Mouse (Mus musculus) c-Kit-positive CD71-positive TER-119-negative erythroid progenitor cells, embryonic 14.5 days (primary cell): ENCODE data around the gene Ubxn2a.
A peak's percentile ranks its signal among the peaks of the same experiment; 100 is the strongest.
"Not testable (repeated sequence)": the region's sequence is repeated elsewhere in the genome, so short reads cannot be mapped to it uniquely, and the experiment has no call there.

Source experiments
- DNase-seq: peaks from one replicate; pipeline ENCODE4 v3.0.0-alpha.2; 2013; ENCODE audit warnings: low read depth

Gene Ubxn2a

DNA sequence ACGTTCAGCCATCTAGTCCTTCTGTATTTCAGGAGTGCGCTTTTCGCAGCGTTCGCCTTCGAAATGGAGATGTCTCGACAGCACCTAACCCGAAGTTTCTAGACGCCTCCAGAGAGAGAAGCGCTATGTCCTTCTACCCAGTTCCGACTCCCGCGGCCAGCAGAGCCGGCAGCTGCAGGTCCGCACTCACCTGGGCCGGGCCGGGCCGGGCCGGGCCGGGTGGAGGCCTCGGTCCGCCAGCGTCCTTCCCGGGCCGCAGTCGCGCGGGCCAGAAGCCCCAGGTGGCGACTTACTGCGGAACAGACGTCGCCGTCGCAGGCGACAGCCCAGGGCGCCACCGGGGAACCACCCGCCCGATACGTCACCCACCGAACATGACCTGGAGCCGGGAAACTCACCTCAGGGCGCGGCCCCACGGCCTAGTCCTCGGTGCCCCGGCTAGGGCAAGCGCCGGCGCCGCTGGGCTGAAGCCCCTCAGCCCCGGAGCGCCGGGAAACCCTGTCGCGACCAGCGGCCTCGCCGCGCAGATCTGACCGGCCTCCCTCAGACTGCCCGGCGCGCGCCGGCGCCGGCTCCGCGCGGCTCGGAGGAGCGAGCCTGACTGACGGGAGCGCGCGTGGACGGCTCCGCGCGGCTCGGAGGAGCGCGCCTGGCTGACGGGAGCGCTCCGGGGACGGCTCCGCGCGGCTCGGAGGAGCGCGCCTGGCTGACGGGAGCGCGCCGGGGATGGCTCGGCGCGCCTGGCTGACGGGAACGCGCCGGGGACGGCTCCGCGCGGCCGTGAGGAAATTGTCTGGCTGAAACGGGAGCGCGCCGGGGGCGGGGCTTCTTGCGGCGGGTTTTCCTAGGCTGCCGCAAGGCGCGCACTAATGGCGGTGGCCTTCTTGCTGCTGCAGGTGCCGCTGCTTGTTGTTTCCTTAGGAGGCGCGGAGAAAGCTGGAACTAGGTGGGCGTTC is at the start of gene Ubxn2a:
TSS of gene Ubxn2a (minus strand) at position 755 of the 956 bp plus-strand sequence.
- peak; percentile 86 for DNase-seq

DNA sequence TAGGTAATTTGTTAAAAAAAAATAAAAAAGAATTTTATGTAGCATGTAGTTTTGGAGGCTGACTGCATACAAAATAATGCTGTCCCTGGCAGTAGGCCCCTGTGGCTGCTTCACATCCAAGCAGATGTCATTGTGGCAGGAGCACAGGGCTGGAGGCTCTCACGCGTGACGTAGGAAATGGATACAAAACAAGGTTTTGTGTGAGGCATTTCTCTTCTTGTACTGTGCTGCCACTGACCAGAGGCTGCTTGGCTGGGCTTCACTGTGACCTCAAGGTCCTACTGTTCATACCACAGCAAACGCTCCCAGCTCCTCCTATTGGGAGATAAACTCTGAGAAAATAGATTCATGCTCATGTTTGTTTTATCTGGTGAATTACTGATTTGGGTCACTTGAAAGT is 45.7 kb upstream of the Ubxn2a start:
- DNase-seq = no peak

DNA sequence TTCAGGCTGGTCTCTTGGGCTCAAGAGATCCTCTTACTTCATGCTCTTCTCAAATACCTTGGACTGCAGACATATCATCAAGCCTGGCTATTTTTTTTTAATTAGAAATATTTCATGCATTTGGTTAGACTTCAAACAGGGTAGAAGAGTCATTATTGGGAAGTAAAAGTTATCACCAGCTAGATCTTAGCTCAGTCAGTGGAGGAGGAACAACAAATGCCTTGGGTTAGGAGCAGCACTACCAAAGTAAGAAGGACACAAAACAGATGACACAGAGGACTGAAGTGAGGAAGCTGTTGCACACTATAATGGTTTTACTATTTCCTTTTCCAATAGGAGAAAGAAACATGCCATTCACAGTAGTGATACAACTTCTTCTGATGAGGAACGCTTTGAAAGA is 44.8 kb upstream of the Ubxn2a start:
- DNase-seq = no peak

DNA sequence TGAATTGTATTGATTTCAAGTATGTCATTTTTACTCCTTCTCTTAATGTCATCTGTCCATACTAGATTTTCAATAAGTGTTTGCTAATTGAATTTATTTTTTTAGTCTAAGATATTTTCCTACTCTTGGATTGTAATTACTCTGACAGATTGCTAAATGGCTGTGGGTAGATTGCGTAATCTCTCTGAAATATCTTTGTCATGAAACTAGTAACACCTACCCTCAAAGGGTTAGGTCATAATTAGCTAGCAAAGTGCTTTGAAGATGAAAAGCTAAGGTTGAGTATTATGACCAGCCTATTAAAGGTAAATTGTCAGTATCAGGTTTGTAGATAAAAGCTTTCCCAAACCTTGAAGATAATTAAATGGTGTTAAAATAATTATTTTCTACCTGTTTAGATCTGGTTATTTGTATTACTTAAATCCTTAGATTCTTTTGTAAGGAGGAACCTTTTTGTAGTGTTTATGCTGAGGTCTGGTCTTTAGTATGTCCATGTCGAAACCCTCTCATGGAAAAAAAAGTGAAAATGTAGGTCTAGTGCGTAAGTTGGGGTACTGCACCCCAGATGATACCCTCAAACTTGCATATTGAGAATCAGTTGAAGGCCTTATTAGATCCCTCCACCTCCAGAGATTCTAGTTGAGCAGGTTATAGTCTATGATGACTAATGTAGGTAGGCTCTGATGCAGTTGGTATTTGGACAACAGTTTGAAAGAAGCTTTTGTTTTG is 23.5 kb upstream of the Ubxn2a start:
- no peak for DNase-seq

DNA sequence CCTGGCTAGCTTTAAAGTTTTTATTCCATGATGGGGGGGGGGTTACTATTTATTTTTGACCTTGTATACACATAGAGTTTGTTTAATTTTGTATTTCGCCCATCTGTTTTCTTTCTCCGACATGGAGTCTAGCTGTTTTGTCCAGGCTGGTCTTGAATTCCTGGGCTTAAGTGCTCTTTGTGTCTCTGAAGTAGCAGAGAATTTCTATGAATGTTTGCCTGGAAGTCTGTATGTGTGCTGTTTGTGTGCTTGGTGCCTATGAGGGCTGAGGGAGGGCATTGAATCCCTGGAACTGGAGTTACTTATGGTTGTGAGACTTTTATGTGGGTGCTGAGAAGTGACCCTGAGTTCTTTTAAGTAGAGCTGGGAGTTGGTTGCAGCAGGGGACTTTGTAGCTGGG is 20.7 kb upstream of the Ubxn2a start:
- DNase-seq = no peak

DNA sequence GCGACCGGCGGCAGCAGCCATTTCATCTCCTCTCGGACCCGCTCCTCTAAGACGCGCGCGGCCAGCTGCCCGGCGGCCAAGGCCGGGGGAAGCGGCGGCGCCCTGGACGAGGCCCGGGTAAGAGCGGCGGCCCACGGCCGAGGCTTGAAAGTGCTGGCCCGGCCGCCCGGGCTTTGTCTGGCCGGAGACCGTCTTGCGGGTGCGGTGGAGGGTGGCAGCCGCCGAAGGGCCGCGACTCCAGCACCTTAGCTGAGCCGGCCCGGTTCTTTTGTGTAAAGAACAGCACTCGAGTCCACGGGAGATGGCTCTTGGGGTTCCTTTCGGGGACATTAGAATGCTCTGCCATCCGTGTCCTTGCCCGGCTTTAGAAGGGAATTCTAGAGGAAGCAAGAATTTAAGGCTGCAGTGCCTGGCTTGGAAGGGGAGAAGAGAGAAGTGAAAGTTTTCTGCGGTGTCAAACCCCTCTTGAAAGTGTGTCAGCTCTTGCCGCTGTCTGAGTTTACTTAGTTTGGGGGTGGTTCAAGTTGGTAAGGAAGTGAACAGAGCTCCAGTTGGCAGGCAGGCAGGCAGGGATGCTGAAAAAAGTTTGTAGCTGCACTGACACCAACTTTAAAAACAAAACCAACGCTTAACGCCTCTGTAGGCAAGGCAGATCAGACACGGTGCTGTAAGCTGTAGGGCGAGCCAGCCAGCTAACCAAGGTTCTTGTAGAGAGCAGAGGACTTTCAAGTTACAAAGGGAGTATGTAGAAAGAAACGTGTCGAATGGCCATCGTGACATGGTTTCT is 10.5 kb upstream of the Ubxn2a start:
- DNase-seq = no peak

DNA sequence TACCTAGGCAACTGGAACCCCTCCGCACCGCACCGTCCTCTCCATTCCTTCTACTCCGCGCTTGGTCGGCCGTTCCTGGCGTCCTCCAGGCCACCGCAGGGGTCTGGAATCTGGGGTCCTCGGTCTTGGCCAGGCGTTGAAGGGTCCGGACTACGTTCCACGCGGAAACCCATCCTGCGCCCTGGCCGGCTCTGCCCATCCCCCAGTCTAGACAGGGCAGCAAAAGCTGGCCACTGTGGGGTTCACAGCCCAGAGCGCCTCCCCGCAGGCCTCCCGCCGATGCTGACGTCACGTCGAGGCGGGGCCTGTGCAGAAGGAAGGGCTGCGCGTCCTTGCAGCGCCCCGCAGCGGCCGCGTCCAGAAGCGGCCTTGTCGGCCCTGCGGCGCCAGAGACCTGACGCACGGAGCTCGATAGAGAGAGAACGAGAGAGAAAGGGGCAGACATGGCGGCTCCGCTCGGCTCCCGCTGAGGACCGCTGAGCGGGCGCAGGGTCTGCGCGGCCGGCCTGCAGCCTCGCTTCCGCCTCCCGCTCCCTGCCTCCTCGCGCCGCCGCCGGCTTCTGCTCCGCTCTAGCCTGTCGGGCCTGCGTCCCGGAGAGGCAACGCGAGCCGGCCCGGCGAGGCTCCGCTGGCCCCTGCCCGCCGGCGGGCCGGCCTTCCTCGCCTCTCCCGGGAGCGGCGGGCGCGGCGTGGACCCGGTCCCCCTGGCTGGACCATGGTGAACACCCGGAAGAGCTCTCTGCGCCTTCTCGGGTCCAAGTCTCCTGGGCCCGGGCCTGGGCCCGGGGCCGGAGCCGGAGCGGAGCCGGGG is 9.7 kb upstream of the Ubxn2a start, which contains the start of gene Atad2b:
TSS of gene Atad2b (plus strand) at position 360 of the 811 bp plus-strand sequence.
- DNase-seq = peak; percentile 91

DNA sequence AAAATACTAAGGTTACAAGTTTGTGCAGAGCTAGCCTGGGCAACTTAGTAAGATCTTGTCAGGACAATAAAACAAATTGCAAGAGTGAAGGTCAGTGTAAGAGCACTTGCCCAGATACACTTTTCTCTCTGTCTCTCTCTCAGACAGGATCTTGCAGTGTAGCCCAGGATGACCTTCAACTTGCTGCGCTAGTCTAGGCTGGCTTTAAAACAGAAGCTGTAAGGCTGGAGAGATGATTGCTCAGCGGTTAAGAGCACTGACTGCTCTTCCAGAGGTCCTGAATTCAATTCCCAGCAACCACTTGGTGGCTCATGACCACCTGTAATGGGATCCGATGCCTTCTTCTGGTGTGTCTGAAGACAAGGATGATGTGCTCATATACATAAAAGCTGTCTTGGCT is 7.4 kb upstream of the Ubxn2a start:
- DNase-seq = no peak

DNA sequence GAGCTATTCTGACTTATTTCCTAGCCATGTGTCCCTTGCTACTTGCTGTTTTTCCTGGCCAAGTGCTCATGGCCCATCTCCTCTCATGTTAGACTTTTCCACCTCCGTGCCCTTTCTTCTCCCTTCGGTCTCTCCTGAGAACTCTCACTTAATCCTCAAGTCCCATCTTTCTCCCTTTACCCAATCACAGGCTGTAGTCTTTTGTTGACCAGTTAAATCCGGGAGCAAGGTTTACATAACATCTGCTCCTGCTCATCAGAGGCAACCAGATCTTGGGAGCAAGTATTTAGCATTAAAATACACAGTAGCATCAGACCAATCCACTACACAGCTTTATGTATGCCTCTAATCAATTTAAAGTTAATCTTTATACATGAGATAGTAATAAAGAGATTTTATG is 6.9 kb upstream of the Ubxn2a start:
- no peak for DNase-seq

DNA sequence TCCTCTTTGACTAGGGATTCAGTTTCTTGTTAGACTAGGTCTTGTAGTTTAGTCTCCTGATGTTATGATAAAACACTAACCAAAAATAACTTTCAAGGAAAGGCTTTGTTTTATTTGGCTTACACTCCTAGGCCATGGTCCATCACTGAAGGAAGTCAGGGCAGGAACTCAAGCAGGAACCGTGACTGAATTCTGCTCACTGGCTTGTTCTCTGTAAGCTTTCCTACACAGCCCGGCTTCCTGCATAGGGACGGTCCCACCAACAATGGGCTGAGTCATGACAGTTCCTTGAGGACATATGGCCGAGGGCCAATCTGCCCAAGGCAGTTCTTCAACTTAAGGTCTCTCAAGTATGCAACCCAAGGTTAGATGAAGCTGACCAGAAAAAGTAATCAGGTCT is 4.2 kb upstream of the Ubxn2a start:
- no peak for DNase-seq

DNA sequence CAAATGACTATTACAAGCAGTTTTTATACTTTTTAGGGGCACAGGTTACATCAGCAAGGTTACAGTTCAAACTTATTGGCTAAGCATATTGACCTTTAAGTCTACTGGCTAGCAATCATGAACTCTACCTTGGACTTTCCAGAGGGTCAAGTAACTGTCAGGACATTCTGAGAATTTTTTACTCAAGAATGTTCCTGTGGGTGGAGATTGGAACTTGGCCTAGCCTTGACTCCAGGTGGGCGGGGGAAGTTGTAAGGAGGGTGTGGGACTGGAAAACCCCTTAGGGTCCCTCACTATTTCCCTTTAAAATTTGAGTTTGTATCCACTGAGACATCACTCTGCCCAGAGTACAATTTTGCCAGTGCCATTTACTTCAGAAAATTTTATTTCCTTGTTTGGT is 3.0 kb upstream of the Ubxn2a start:
- not testable (repeated sequence) for DNase-seq

DNA sequence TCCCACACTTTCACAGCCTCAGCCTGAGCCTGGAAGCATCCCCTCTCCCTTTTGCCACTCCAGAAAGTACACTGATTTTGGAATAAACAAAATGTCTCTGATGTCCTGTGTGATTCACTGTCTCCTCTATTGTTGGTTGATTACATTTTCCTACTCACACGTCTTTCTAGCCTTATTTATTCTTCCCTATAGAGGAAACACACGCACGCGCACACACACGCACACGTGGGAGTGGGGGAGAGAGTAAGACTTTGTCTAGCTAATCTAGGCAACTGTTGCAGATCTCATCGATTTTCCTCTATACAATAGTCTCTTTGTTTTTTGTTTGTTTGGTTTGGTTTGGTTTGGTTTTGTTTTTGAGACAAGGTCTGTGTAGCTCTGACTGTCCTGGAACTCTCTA is 886 bp upstream of the Ubxn2a start:
- no peak for DNase-seq

DNA sequence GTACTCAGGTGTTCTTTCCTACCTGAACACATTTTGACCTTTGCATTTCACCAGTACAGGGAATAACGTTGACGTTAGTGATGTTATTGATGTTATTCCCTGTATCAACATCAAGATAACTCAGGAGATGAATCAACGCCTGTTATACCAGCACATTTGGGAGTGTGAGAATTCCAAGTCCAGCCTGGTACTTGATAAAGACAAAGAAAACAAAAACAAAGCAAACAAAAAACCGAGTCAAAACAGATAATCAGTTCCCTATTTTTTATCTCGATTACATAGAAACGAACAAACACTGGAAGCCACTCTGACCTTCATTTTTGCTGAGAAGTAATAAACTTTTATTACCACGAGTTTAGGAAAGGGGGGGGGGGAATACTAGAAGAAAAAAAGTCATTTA is 1.0 kb downstream of the Ubxn2a start:
- DNase-seq = no peak

DNA sequence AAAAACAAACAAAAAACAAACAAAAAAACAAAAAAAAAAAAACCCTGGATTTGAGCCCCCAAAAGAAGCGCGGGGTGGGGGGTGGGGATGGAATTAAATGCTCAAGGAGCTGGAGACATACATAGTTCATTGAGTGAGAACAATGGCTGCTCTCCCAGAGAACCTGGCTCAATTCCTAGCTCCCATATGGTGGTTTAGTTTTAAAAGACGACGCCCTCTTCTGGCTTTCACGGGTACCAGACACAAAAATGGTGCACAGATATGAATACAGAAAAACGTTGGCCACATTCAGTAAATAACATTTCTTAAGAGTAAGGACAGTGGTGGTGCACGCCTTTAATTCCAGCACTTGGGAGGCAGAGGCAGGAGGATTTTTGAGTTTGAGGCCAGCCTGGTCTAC is 1.6 kb downstream of the Ubxn2a start:
- DNase-seq = no peak

DNA sequence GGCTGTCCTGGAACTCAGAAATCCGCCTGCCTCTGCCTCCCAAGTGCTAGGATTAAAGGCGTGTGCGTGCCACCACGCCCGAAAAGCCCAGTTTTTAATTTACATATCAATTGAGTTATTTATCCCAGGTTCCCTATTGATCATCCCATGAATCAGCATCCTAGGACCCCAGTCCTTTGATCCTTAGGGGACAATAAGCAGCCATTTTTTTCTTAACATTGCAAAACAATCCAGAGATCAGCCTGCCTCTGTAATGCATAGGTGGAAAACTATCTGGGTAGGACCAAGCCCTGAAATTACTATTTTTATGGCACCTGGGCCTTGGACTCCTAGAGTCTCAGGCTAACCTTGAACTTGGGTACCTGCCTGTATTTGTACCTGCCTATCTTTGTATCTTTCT is 9.5 kb downstream of the Ubxn2a start:
- DNase-seq = no peak

DNA sequence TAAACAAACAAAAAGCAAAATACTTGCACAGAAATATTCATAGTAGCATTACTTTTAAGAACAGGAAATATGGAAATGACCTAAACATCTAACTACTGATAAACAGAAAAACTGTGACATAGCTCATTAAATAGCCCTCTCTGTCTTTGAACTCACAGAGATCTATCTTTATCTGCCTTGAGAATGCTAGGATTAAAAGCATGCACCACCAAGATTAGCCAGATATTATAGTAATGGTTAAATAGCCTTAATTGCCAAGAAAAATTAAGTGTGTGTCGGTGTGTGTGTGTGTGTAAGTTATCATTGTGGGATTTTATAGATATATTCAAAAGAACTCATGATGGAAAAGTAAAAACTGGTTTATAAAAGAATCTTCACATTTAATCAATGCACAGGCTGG is 17.6 kb downstream of the Ubxn2a start:
- no peak for DNase-seq

DNA sequence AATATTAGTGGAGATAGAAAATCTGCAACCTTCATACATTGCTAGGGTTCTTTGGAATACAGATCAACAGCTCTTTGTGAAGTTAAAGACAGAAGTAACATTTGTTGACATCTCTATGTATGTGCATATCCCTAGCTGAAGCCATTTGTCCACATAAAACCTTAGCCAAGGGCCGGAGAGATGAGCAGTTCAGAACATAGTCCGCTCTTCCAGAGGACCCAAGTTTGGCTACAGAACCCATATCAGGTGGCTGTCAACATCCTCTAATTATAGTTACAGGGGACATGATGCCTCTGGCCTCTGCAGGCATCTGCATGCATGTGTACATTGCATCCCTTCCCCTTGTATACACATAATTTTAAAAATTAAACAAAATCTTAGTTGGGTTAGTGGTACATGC is 18.3 kb downstream of the Ubxn2a start:
- no peak for DNase-seq

DNA sequence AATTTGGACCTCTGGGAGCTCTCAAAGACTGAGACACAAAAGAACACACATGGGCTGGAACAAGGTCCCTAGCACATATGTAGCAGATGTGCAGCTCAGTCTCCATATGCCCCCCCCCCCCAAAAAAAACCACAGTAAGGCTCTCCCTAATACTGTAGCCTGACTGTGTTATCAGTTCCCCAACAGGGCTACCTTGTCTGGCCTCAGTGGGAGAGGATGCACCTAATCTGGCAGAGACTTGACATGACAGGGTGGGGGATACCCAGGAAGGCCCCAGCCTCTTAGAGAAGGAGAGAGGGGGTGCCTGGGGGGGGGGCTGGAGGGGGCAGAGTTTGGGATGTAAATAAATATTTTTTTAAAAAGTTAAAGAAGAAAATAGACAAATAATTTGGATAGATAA is 18.8 kb downstream of the Ubxn2a start:
- DNase-seq = no peak

DNA sequence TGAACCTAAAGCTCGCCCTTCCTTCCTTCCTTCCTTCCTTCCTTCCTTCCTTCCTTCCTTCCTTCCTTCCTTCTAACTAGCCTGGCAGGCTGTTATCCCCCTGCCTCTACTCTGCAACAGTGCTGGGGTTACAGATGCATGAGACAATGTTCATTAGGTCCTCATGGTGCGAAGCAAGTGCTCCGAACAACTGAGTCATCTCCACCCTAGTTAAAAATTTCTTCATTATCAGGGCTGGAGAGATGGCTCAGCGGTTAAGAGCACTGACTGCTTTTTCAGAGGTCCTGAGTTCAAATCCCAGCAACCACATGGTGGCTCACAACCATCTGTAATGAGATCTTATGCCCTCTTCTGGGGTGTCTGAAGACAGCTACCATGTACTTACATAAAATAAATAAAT is 20.9 kb downstream of the Ubxn2a start:
- DNase-seq = not testable (repeated sequence)

DNA sequence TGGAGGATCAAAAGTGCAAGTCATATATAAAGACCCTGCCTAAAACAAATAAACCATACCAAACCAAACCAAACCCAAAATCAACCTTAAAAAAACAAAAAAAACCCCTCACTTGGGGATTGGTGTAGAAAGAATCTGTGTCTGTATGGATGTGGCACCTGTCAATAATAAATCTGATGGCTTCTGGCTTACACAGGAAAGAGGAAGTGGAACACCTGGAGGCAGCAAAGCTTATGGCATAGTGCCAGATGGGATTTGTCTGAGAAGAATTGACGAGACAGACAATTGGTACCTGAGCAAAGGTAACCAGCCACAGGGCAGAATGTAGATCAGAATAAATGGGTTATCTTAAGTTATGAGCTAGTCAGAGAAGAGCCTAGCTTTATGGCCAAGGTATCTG is 22.4 kb downstream of the Ubxn2a start:
- no peak for DNase-seq

DNA sequence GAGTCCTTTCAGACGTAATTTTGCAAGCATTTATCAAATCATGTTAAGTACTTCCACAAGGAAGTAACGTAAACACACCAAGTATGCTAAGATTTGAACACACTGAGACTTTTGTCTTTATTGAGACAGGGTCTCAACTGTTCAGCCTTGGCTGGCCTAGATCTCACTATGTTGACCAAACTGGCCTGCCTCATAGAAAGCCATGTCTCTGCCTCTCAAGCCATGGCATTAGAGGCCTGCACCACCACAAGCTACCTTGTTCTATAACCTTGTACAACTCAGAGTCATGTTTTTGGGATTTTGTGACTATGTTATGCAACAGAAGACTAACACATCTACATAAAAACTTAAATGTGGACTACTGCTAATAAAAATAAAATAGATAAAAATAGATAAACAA is 25.4 kb downstream of the Ubxn2a start:
- DNase-seq = no peak

DNA sequence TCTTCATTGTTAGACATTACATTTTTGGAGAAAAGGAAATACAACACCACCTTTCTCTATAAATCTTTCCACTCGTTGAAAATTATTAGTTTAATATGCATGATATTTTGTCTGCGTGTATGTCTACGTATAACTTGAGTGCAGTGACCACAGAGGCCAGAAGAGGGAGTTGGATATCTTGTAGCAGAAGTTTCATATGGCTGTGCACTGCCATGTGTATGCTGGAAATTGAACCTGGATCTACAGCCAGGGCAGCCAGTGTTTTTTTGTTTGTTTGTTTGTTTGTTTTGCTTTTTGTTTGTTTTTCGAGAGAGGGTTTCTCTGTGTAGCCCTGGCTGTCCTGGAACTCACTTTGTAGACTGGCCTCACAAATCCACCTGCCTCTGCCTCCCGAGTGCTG is 28.5 kb downstream of the Ubxn2a start:
- no peak for DNase-seq
